Mouse (Mus musculus) gastrocnemius, postnatal 14 days (tissue): ENCODE measurements around the gene Gm7579. TPM values are rescaled to one million over a fixed set of nuclear protein-coding genes. Genes with fewer than 3 reads are reported as not detected.
"Not testable (repeated sequence)": the region's sequence is repeated elsewhere in the genome, so short reads cannot be mapped to it uniquely, and the experiment has no call there.

ENCODE experiments used
- DNase-seq: peaks from one replicate; pipeline ENCODE4 v3.0.0; 2021; ENCODE audit warnings: mixed read lengths
- intact Hi-C: fragments of 180-260 bp; cut with DNase I; formaldehyde crosslinking; loops from one replicate; pipeline ENCODE4 v1.15.1; 2025; ENCODE audit warnings: low total_unique reads
- long read RNA-seq, 2 experiments: library from polyadenylated mRNA; stranded (forward); transcript quantifications; one replicate each; pipeline ENCODE4 v2.0.0; 2021
- total RNA-seq, 2 experiments: library from RNA; stranded (reverse); gene quantifications; 2 replicates each; pipeline ENCODE4 v1.2.3; 2021

Gene Gm7579
- not detected for total RNA-seq
- long read RNA-seq, experiment 1 = 0 reads
- long read RNA-seq, experiment 2 = 0 reads

GRCm38 (mm10) chr7:142211559-142211958 is at the start of gene Gm7579:
TSS of gene Gm7579 (plus strand) at chr7:142211859.
- DNase-seq = no peak
- intact Hi-C loops = no loop called here

GRCm38 (mm10) chr7:142165639-142166038 is 46.0 kb upstream of the Gm7579 start, which contains the start of gene Gm4553:
TSS of gene Gm4553 (minus strand) at chr7:142165739.
- DNase-seq, intact Hi-C loops: not testable (repeated sequence)

- intact Hi-C loops = no loop called here
- DNase-seq = no peak
These were observed 41.8 kb upstream of the Gm7579 start for GRCm38 (mm10) chr7:142169836-142170235.

- intact Hi-C loops, DNase-seq: not testable (repeated sequence)
These were observed 35.8 kb upstream of the Gm7579 start, which contains the start of gene Krtap5-2 for GRCm38 (mm10) chr7:142175905-142176304. TSS of gene Krtap5-2 (minus strand) at chr7:142176005.

- DNase-seq = no peak
- intact Hi-C loops = no loop called here
These were observed 33.0 kb upstream of the Gm7579 start for GRCm38 (mm10) chr7:142178685-142179084.

- DNase-seq = no peak
- intact Hi-C loops = no loop called here
These were observed 30.6 kb upstream of the Gm7579 start for GRCm38 (mm10) chr7:142181021-142181420.

GRCm38 (mm10) chr7:142188156-142188555 is 23.5 kb upstream of the Gm7579 start:
- intact Hi-C loops = no loop called here
- DNase-seq = no peak

- no peak for DNase-seq
- intact Hi-C loops = no loop called here
These were observed 21.4 kb upstream of the Gm7579 start, which contains the start of gene Gm10153 for GRCm38 (mm10) chr7:142190289-142190688. TSS of gene Gm10153 (minus strand) at chr7:142190389.

GRCm38 (mm10) chr7:142198748-142199147 is 12.9 kb upstream of the Gm7579 start:
- intact Hi-C loops = no loop called here
- DNase-seq = no peak

- no peak for DNase-seq
- intact Hi-C loops = no loop called here
These were observed 10.6 kb upstream of the Gm7579 start, which contains the start of gene Krtap5-3 for GRCm38 (mm10) chr7:142201064-142201463. TSS of gene Krtap5-3 (plus strand) at chr7:142201364.

- DNase-seq = no peak
- intact Hi-C loops = no loop called here
These were observed 6.2 kb upstream of the Gm7579 start for GRCm38 (mm10) chr7:142205488-142205887.

GRCm38 (mm10) chr7:142206891-142207290 is 4.8 kb upstream of the Gm7579 start:
- intact Hi-C loops, DNase-seq: not testable (repeated sequence)

GRCm38 (mm10) chr7:142212136-142212535 is 477 bp downstream of the Gm7579 start:
- intact Hi-C loops = not testable (repeated sequence)

GRCm38 (mm10) chr7:142224518-142224917 is 12.9 kb downstream of the Gm7579 start:
- no peak for DNase-seq
- intact Hi-C loops = no loop called here

More at GRCm38 (mm10) chr7:142212136-142212535, 477 bp downstream of the Gm7579 start:
- DNase-seq = not testable (repeated sequence)

GRCm38 (mm10) chr7:142229871-142230270 is 18.2 kb downstream of the Gm7579 start, which contains the start of gene Krtap5-5:
TSS of gene Krtap5-5 (minus strand) at chr7:142229971.
- DNase-seq, intact Hi-C loops: not testable (repeated sequence)

GRCm38 (mm10) chr7:142231540-142231939 is 19.9 kb downstream of the Gm7579 start:
- intact Hi-C loops = no loop called here
- no peak for DNase-seq

GRCm38 (mm10) chr7:142240978-142241377 is 29.3 kb downstream of the Gm7579 start, which contains the start of gene Gm40460:
TSS of gene Gm40460 (minus strand) at chr7:142241078.
- intact Hi-C loops = no loop called here

GRCm38 (mm10) chr7:142249824-142250223 is 38.2 kb downstream of the Gm7579 start:
- DNase-seq = no peak
- intact Hi-C loops = loop anchor here (5.0 kb wide), 1 partner anchor 103 kb away; no protein-coding TSS in a partner anchor

More at GRCm38 (mm10) chr7:142240978-142241377, 29.3 kb downstream of the Gm7579 start, which contains the start of gene Gm40460:
- DNase-seq = no peak

GRCm38 (mm10) chr7:142255517-142255916 is 43.9 kb downstream of the Gm7579 start:
- intact Hi-C loops = no loop called here
- DNase-seq = peak; percentile 10

- DNase-seq, intact Hi-C loops: not testable (repeated sequence)
These were observed 46.6 kb downstream of the Gm7579 start, which contains the start of gene Gm2431 for GRCm38 (mm10) chr7:142258254-142258653. TSS of gene Gm2431 (minus strand) at chr7:142258354.
